Mouse (Mus musculus): ENCODE measurements around the gene Rph3al. TPM values are rescaled to one million over a fixed set of nuclear protein-coding genes. Genes with fewer than 3 reads are reported as not detected.
A peak's percentile ranks its signal among the peaks of the same experiment; 100 is the strongest.

Rph3al gene
- polyA plus RNA-seq, 1 experiment from 2014 or later, result 1.9 TPM

- 50% methylated on average over 5 of the region's 5 CpGs for WGBS
- ATAC-seq, result no peak
- peak overlapping the region; percentile 40; the same call in 1 of the 2 replicates for H3K27ac ChIP-seq
- H3K27me3 ChIP-seq, result no peaks in the 10 kb centered on the region
- no peaks in the 10 kb centered on the region for H3K9me3 ChIP-seq
- no peaks in the 10 kb centered on the region for H3K36me3 ChIP-seq
- H3K4me1 ChIP-seq (replicated peaks), result peaks cover 34% of the 10 kb centered on the region
- H3K4me3 ChIP-seq (replicated peaks), result no peak overlapping the region
- no peak overlapping the region for H3K4me2 ChIP-seq (replicated peaks)
- 0 out of 2 replicates have a peak overlapping the region, but pooled peaks have one; percentile 17 for H3K9ac ChIP-seq (replicated peaks)
These were observed 67.8 kb downstream of the Rph3al start for GRCm38 (mm10) chr11:75870386-75870785.

DNA sequence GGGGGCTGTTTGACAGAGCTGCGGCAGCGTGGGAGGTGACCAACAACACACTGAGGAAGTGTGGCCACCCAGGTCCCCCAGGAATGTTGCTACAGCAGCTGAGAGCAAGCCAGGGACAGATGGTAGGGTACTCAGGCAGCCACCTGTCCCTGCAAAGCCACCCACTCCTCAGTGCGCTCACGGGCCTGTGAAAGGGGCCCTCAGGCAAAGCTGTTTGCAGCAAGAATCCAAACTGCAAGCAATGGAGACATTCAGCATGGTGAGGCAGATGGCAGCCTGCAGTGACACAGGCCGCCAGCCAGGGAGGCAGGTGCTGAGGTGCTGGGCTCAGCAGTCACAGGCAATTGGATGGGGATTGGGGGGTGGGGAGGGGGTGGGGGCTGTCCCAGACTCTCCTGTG is 68.3 kb downstream of the Rph3al start:
- Histone ChIP-seq H3K9me3 (no peaks in the 10 kb centered on the region), H3K27ac (0 out of 2 replicates have a peak overlapping the region, but pooled peaks have one; percentile 40), H3K4me1 (replicated peaks) (peaks cover 39% of the 10 kb centered on the region), H3K9ac (replicated peaks) (no peak overlapping the region), H3K4me2 (replicated peaks) (no peak overlapping the region), H3K27me3 (no peaks in the 10 kb centered on the region), H3K4me3 (replicated peaks) (no peak overlapping the region), H3K36me3 (no peaks in the 10 kb centered on the region)
- ATAC-seq, result peak; percentile 37; the same call in 1 of the 2 replicates
- WGBS, result 52% methylated on average over 5 of the region's 5 CpGs

- WGBS, result 68% methylated on average over 4 of the region's 4 CpGs
- Histone ChIP-seq H3K9me3 (no peaks in the 10 kb centered on the region), H3K9ac (replicated peaks) (no peak overlapping the region), H3K27ac (0 out of 2 replicates have a peak overlapping the region, but pooled peaks have one; percentile 19), H3K36me3 (no peaks in the 10 kb centered on the region), H3K27me3 (no peaks in the 10 kb centered on the region), H3K4me1 (replicated peaks) (peaks cover 57% of the 10 kb centered on the region), H3K4me3 (replicated peaks) (no peak overlapping the region), H3K4me2 (replicated peaks) (no peak overlapping the region)
- no peak for ATAC-seq
These were observed 71.4 kb downstream of the Rph3al start for GRCm38 (mm10) chr11:75866861-75867260.

DNA sequence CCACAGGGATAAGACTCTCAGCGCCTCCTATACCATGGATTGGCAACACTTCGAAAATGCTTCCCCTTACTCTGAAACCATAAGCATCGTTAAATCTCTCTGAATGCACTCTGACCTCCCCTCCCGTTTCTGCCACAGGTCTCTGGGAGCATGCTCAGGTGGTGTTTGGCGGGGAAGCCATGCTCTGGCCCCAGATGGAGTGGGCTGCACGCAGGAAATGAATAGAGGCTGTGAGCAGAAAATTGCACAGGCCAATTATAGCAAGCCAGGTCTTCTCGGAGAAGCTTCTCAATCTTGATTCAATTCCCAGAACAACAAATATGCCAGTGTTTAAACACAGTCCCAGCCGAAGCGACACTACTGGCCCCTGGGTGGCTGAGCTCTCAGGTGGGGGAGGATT is 72.4 kb downstream of the Rph3al start:
- WGBS, result 35% methylated on average over 9 of the region's 9 CpGs
- Histone ChIP-seq H3K9ac (replicated peaks) (no peak overlapping the region), H3K27me3 (no peaks in the 10 kb centered on the region), H3K9me3 (no peaks in the 10 kb centered on the region), H3K27ac (peak overlapping the region; percentile 61; the same call in 1 of the 2 replicates), H3K4me3 (replicated peaks) (no peak overlapping the region), H3K36me3 (no peaks in the 10 kb centered on the region), H3K4me2 (replicated peaks) (no peak overlapping the region), H3K4me1 (replicated peaks) (peaks cover 60% of the 10 kb centered on the region)
- 0 out of 2 replicates have a peak, but pooled peaks have one; percentile 22 for ATAC-seq

DNA sequence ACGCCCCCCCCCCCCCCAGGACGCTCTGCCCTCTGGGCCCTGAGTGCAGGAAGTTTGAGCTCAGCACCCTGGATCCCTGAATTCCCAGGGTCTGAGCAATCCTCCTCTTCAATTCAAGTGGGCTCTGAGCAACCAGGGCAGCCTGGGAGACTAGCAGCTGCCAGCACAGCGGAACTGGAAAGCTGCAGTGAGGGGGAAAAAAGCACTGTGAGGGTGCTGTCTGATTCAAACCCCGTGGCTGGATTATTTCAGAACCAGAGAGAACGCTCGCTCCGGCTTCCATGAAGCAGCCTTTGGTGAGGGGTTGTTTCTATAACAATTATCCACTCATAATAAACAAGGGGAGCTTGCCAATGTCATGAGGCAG is 73.0 kb downstream of the Rph3al start:
- Histone ChIP-seq H3K27me3 (no peaks in the 10 kb centered on the region), H3K36me3 (no peaks in the 10 kb centered on the region), H3K4me2 (replicated peaks) (no peak overlapping the region), H3K4me3 (replicated peaks) (no peak overlapping the region), H3K9ac (replicated peaks) (no peak overlapping the region), H3K27ac (peak overlapping the region; percentile 61), H3K4me1 (replicated peaks) (peaks cover 54% of the 10 kb centered on the region), H3K9me3 (no peaks in the 10 kb centered on the region)
- 34% methylated on average over 7 of the region's 7 CpGs for WGBS
- no peak for ATAC-seq

GRCm38 (mm10) chr11:75864529-75865252 is 73.5 kb downstream of the Rph3al start:
- no peak overlapping the region for H3K4me3 ChIP-seq (replicated peaks)
- H3K4me2 ChIP-seq (replicated peaks), result no peak overlapping the region
- peak overlapping the region; percentile 61 for H3K27ac ChIP-seq
- no peaks in the 10 kb centered on the region for H3K36me3 ChIP-seq
- H3K27me3 ChIP-seq, result no peaks in the 10 kb centered on the region
- no peak for ATAC-seq
- WGBS, result 37% methylated on average over 4 of the region's 4 CpGs
- peaks cover 49% of the 10 kb centered on the region for H3K4me1 ChIP-seq (replicated peaks)
- no peak overlapping the region for H3K9ac ChIP-seq (replicated peaks)
- H3K9me3 ChIP-seq, result no peaks in the 10 kb centered on the region

- H3K4me1 ChIP-seq (replicated peaks), result peaks cover 52% of the 10 kb centered on the region
- 77% methylated on average over 4 of the region's 4 CpGs for WGBS
These were observed 75.8 kb downstream of the Rph3al start for GRCm38 (mm10) chr11:75862466-75862865.

DNA sequence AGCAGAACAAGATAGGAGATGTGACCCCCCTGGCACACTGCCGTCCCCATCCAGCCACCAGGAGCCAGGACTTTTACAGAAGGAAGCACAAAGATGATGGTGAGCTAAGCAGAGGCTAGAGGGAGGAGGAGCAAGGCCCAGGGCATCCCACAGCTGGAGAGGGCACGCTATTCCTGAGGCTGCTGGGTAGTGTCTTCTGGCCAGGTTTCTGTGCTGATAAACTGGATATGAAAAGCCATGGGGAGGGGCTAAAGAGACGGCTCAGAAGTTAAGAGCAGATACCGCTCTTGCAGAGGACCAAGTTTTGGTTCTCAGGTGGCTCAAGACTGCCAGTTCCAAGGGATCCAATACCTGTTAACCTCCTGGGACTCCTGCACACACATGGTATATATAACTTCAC is 76.6 kb downstream of the Rph3al start:
- Histone ChIP-seq H3K27me3 (no peaks in the 10 kb centered on the region), H3K36me3 (no peaks in the 10 kb centered on the region), H3K9ac (replicated peaks) (0 out of 2 replicates have a peak overlapping the region, but pooled peaks have one; percentile 21), H3K4me3 (replicated peaks) (no peak overlapping the region), H3K4me1 (replicated peaks) (peaks cover 48% of the 10 kb centered on the region), H3K4me2 (replicated peaks) (no peak overlapping the region), H3K27ac (no peak overlapping the region), H3K9me3 (no peaks in the 10 kb centered on the region)
- ATAC-seq, result no peak
- WGBS, result 63% methylated on average over 4 of the region's 4 CpGs

More at GRCm38 (mm10) chr11:75862466-75862865, 75.8 kb downstream of the Rph3al start:
- no peak overlapping the region for H3K4me3 ChIP-seq (replicated peaks)
- H3K9ac ChIP-seq (replicated peaks), result no peak overlapping the region
- ATAC-seq, result no peak
- no peaks in the 10 kb centered on the region for H3K9me3 ChIP-seq
- H3K36me3 ChIP-seq, result no peaks in the 10 kb centered on the region
- no peaks in the 10 kb centered on the region for H3K27me3 ChIP-seq
- no peak overlapping the region for H3K27ac ChIP-seq
- no peak overlapping the region for H3K4me2 ChIP-seq (replicated peaks)

DNA sequence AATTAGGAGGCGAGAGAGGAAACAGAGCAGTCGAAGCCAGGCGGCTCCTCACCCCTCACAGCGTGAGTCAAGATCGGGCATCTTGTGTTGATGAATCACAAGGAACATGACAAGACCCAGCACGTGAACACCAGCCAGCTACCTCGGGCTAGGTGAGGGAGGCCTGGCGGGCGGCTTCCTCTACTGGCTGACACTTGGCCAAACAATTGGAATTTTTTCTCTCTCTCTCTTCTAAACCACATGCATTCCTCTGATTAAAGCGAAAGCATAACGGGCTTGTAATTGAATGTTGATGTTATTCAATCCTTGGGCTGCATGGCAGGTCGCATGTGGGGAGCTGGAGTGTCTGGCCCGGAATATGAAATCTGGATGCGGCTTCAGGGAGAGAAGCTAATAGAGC is 77.0 kb downstream of the Rph3al start:
- Histone ChIP-seq H3K4me3 (replicated peaks) (no peak overlapping the region), H3K9me3 (no peaks in the 10 kb centered on the region), H3K9ac (replicated peaks) (0 out of 2 replicates have a peak overlapping the region, but pooled peaks have one; percentile 21), H3K4me1 (replicated peaks) (peaks cover 45% of the 10 kb centered on the region), H3K4me2 (replicated peaks) (no peak overlapping the region), H3K27me3 (no peaks in the 10 kb centered on the region), H3K27ac (0 out of 2 replicates have a peak overlapping the region, but pooled peaks have one; percentile 52), H3K36me3 (no peaks in the 10 kb centered on the region)
- ATAC-seq, result no peak
- WGBS, result 59% methylated on average over 14 of the region's 14 CpGs

DNA sequence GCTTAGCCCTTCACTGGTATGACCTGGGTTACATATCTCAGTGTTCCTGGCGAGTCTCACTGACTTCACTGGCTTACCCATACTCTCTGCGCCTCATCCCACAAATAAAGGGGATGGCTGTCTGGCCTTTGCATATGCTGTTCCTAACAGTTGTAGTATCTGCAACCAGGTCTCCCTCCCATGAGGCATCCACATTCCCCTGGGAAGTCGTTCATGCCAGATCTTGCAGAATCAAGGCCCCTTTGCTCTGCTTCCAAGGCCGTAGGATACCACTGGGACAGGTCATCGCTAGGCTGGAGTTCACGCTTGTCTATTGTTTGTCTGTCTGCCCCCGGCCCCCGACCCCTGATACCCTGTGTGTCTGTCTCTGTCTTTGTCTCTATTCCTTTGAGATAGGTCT is 78.8 kb downstream of the Rph3al start:
- Histone ChIP-seq H3K27me3 (no peaks in the 10 kb centered on the region), H3K9me3 (no peaks in the 10 kb centered on the region), H3K27ac (peak overlapping the region; percentile 0; the same call in 1 of the 2 replicates), H3K36me3 (no peaks in the 10 kb centered on the region), H3K9ac (replicated peaks) (no peak overlapping the region), H3K4me1 (replicated peaks) (peaks cover 28% of the 10 kb centered on the region), H3K4me3 (replicated peaks) (no peak overlapping the region), H3K4me2 (replicated peaks) (no peak overlapping the region)
- WGBS, result 58% methylated on average over 8 of the region's 8 CpGs
- ATAC-seq, result 0 out of 2 replicates have a peak, but pooled peaks have one; percentile 19

- no peak overlapping the region for H3K4me3 ChIP-seq (replicated peaks)
- no peak overlapping the region for H3K4me2 ChIP-seq (replicated peaks)
- no peaks in the 10 kb centered on the region for H3K36me3 ChIP-seq
- H3K9me3 ChIP-seq, result no peaks in the 10 kb centered on the region
- H3K9ac ChIP-seq (replicated peaks), result no peak overlapping the region
- no peaks in the 10 kb centered on the region for H3K27me3 ChIP-seq
- 62% methylated on average over 2 of the region's 2 CpGs for WGBS
- peaks cover 29% of the 10 kb centered on the region for H3K4me1 ChIP-seq (replicated peaks)
- peak; percentile 55; the same call in 1 of the 2 replicates for ATAC-seq
- peak overlapping the region; percentile 41; the same call in 1 of the 2 replicates for H3K27ac ChIP-seq
These were observed 79.3 kb downstream of the Rph3al start for GRCm38 (mm10) chr11:75858975-75859374.

DNA sequence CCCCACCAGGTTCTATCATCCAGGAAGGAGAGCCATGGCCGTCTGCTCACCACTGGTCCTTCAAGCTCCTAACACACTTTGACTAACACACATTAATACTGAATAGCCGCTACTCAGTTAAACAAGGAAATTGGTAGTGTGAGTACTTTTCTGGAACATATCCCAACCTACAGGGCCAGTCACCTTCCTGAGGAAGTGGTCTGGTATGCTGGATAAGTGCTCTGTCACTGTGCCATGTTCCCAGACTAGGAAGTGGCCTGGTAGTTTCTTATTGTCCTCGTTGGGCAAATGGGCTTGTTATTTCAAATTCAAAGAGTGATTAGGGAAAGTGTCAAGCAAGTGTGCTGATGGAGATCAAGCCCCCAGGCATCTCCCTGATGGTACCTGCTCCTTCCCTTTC is 80.4 kb downstream of the Rph3al start:
- Histone ChIP-seq H3K4me3 (replicated peaks) (no peak overlapping the region), H3K27me3 (no peaks in the 10 kb centered on the region), H3K9me3 (no peaks in the 10 kb centered on the region), H3K27ac (no peak overlapping the region), H3K4me1 (replicated peaks) (peaks cover 37% of the 10 kb centered on the region), H3K9ac (replicated peaks) (no peak overlapping the region), H3K4me2 (replicated peaks) (no peak overlapping the region), H3K36me3 (no peaks in the 10 kb centered on the region)
- ATAC-seq, result no peak
- 84% methylated on average over 3 of the region's 3 CpGs for WGBS

Data from midbrain, embryonic 13.5 days (tissue).